Mouse (Mus musculus): Measurements from ENCODE around the gene Morn3. TPM values are rescaled to one million over a fixed set of nuclear protein-coding genes. Genes with fewer than 3 reads are reported as not detected.

Morn3 gene
- polyA plus RNA-seq, 1 experiment: 0.23 TPM

GRCm38 (mm10) chr5:123058251-123059102 lies 11.7 kb upstream of the Morn3 start:
- DNase-seq: no peak
- 35% methylated on average over 16 of the region's 16 CpGs for WGBS
- H3K27me3 ChIP-seq (ENCODE audit: control insufficient read depth, insufficient read depth, low read length): no peaks in the 10 kb centered on the region
- peak overlapping the region; percentile 36; the same call in 1 of the 2 replicates for H3K27ac ChIP-seq (ENCODE audit: insufficient read depth, low read length)
- H3K4me1 ChIP-seq (ENCODE audit: control insufficient read depth, insufficient read depth, low read length): no peaks in the 10 kb centered on the region; the same call in 1 of the 2 replicates
- peak overlapping the region; percentile 78 for H3K4me3 ChIP-seq (replicated peaks; ENCODE audit: insufficient read depth, low read depth, low read length)
- no peak for TF ChIP-seq CTCF (IDR thresholded peaks at IDR 0.05; ENCODE audit: borderline replicate concordance, insufficient read depth, low read depth, low read length)
- no peak for TF ChIP-seq POLR2A (IDR thresholded peaks at IDR 0.05; ENCODE audit: borderline replicate concordance, insufficient read depth, low read length)

GRCm38 (mm10) chr5:123057366-123058250 lies 10.8 kb upstream of the Morn3 start:
- no peaks in the 10 kb centered on the region for H3K27me3 ChIP-seq (ENCODE audit: control insufficient read depth, insufficient read depth, low read length)
- H3K27ac ChIP-seq (ENCODE audit: insufficient read depth, low read length): peak overlapping the region; percentile 36; the same call in 1 of the 2 replicates
- 7% methylated on average over 48 of the region's 48 CpGs for whole genome bisulfite sequencing
- DNase-seq: peak; percentile 99 to 100
- H3K4me3 ChIP-seq (replicated peaks; ENCODE audit: insufficient read depth, low read depth, low read length): peak overlapping the region; percentile 78
- TF ChIP-seq POLR2A (IDR thresholded peaks at IDR 0.05; ENCODE audit: borderline replicate concordance, insufficient read depth, low read length) (peak; percentile 88), CTCF (IDR thresholded peaks at IDR 0.05; ENCODE audit: borderline replicate concordance, insufficient read depth, low read depth, low read length) (peak; percentile 31; the same call in 1 of the 2 replicates)
- H3K4me1 ChIP-seq (ENCODE audit: control insufficient read depth, insufficient read depth, low read length): no peaks in the 10 kb centered on the region; the same call in 1 of the 2 replicates

- TF ChIP-seq POLR2A (IDR thresholded peaks at IDR 0.05; ENCODE audit: borderline replicate concordance, insufficient read depth, low read length) (no peak), CTCF (IDR thresholded peaks at IDR 0.05; ENCODE audit: borderline replicate concordance, insufficient read depth, low read depth, low read length) (no peak)
- no peaks in the 10 kb centered on the region for H3K27me3 ChIP-seq (ENCODE audit: control insufficient read depth, insufficient read depth, low read length)
- H3K4me3 ChIP-seq (replicated peaks; ENCODE audit: insufficient read depth, low read depth, low read length): no peak overlapping the region
- no peak for DNase-seq
- H3K4me1 ChIP-seq (ENCODE audit: control insufficient read depth, insufficient read depth, low read length): peaks cover 3% of the 10 kb centered on the region
- no peak overlapping the region for H3K27ac ChIP-seq (ENCODE audit: insufficient read depth, low read length)
- 77% methylated on average over 5 of the region's 5 CpGs for WGBS
Measured at GRCm38 (mm10) chr5:123051736-123052135, 4.9 kb upstream of the Morn3 start.

- Histone ChIP-seq H3K27ac (ENCODE audit: insufficient read depth, low read length) (no peak overlapping the region), H3K4me3 (replicated peaks; ENCODE audit: insufficient read depth, low read depth, low read length) (no peak overlapping the region), H3K4me1 (ENCODE audit: control insufficient read depth, insufficient read depth, low read length) (peaks cover 3% of the 10 kb centered on the region), H3K27me3 (ENCODE audit: control insufficient read depth, insufficient read depth, low read length) (no peaks in the 10 kb centered on the region)
- TF ChIP-seq CTCF (IDR thresholded peaks at IDR 0.05; ENCODE audit: borderline replicate concordance, insufficient read depth, low read depth, low read length) (no peak), POLR2A (IDR thresholded peaks at IDR 0.05; ENCODE audit: borderline replicate concordance, insufficient read depth, low read length) (no peak)
- WGBS: 16% methylated on average over 9 of the region's 9 CpGs
- DNase-seq: peak in 1 of 2 experiments; percentile 32
Measured at GRCm38 (mm10) chr5:123050918-123051317, 4.1 kb upstream of the Morn3 start.

- no peak overlapping the region for H3K27ac ChIP-seq (ENCODE audit: insufficient read depth, low read length)
- 28% methylated on average over 12 of the region's 12 CpGs for WGBS
- H3K4me1 ChIP-seq (ENCODE audit: control insufficient read depth, insufficient read depth, low read length): peaks cover 3% of the 10 kb centered on the region
- no peak for DNase-seq
- H3K27me3 ChIP-seq (ENCODE audit: control insufficient read depth, insufficient read depth, low read length): no peaks in the 10 kb centered on the region
- H3K4me3 ChIP-seq (replicated peaks; ENCODE audit: insufficient read depth, low read depth, low read length): no peak overlapping the region
- TF ChIP-seq POLR2A (IDR thresholded peaks at IDR 0.05; ENCODE audit: borderline replicate concordance, insufficient read depth, low read length): no peak
- TF ChIP-seq CTCF (IDR thresholded peaks at IDR 0.05; ENCODE audit: borderline replicate concordance, insufficient read depth, low read depth, low read length): no peak
Measured at GRCm38 (mm10) chr5:123049271-123049670, 2.5 kb upstream of the Morn3 start.

GRCm38 (mm10) chr5:123045561-123046295 lies 1.1 kb downstream of the Morn3 start:
- TF ChIP-seq POLR2A (IDR thresholded peaks at IDR 0.05; ENCODE audit: borderline replicate concordance, insufficient read depth, low read length) (no peak), CTCF (IDR thresholded peaks at IDR 0.05; ENCODE audit: borderline replicate concordance, insufficient read depth, low read depth, low read length) (peak; percentile 64)

GRCm38 (mm10) chr5:123043856-123044255 lies 3.0 kb downstream of the Morn3 start:
- Histone ChIP-seq H3K4me1 (ENCODE audit: control insufficient read depth, insufficient read depth, low read length) (no peaks in the 10 kb centered on the region; the same call in 1 of the 2 replicates), H3K27ac (ENCODE audit: insufficient read depth, low read length) (no peak overlapping the region), H3K27me3 (ENCODE audit: control insufficient read depth, insufficient read depth, low read length) (no peaks in the 10 kb centered on the region), H3K4me3 (replicated peaks; ENCODE audit: insufficient read depth, low read depth, low read length) (no peak overlapping the region)
- no peak for DNase-seq
- TF ChIP-seq CTCF (IDR thresholded peaks at IDR 0.05; ENCODE audit: borderline replicate concordance, insufficient read depth, low read depth, low read length): peak; percentile 49; the same call in 1 of the 2 replicates
- no peak for TF ChIP-seq POLR2A (IDR thresholded peaks at IDR 0.05; ENCODE audit: borderline replicate concordance, insufficient read depth, low read length)
- 19% methylated on average over 7 of the region's 7 CpGs for WGBS

More at GRCm38 (mm10) chr5:123045561-123046295, 1.1 kb downstream of the Morn3 start:
- H3K4me1 ChIP-seq (ENCODE audit: control insufficient read depth, insufficient read depth, low read length): no peaks in the 10 kb centered on the region; the same call in 1 of the 2 replicates
- no peak overlapping the region for H3K27ac ChIP-seq (ENCODE audit: insufficient read depth, low read length)
- no peak overlapping the region for H3K4me3 ChIP-seq (replicated peaks; ENCODE audit: insufficient read depth, low read depth, low read length)
- WGBS: 41% methylated on average over 9 of the region's 9 CpGs
- DNase-seq: peak; percentile 43 to 46
- H3K27me3 ChIP-seq (ENCODE audit: control insufficient read depth, insufficient read depth, low read length): no peaks in the 10 kb centered on the region

Data from cerebellum, adult 2 months (tissue).